Mouse (Mus musculus) olfactory bulb, adult 2 months (tissue): ENCODE results near the gene Paox.

ENCODE experiments used
- CTCF ChIP-seq: fragments of 200-500 bp; IDR thresholded peaks from 2 replicates; pipeline ENCODE4 v1.5.1; 2012; ENCODE audit warnings: low read depth, mild to moderate bottlenecking, low read length, moderate library complexity; ENCODE audit not compliant: insufficient read depth
- POLR2A ChIP-seq: fragments of 200-500 bp; IDR thresholded peaks from 2 replicates; pipeline ENCODE4 v1.6.1; 2012; ENCODE audit warnings: mild to moderate bottlenecking, low read depth, low read length, moderate library complexity; ENCODE audit not compliant: insufficient read depth

DNA sequence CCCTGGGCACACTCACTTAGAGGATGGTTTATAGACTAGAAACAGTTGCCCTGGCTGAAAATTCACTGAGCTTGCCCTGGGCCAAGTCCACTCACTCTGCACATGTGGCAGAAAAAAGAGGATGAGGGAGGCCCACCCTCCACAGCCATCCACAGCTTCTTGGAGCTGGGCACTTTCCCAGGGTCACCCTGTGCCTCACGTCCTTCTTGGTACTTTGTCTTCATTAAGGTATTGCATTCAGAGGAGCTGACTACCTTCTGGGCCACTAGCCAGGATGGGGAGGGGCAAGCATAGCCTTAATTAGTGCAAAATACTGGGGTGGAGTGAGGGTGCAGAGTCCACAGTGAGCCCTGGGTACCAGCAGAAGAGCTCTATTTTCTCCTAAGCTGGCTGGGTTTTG is 20.0 kb upstream of the Paox start:
- no peak for TF ChIP-seq CTCF
- TF ChIP-seq POLR2A = no peak
